Mouse (Mus musculus): ENCODE data around the gene Qk. TPM values are rescaled to one million over a fixed set of nuclear protein-coding genes. Genes with fewer than 3 reads are reported as not detected.

The Qk gene
- 23.9 and 24.2 TPM in 2 replicates for polyA plus RNA-seq (2016; fragmentation: Nextera tagmentation; extraction: Ambion mirVana)

GRCm38 (mm10) chr17:10319685-10320455, at the start of gene Qk:
Gene Qk (minus strand): TSS chr17:10319854.
- WGBS, result under 1% methylated on average over 86 of the region's 86 CpGs
- Histone ChIP-seq H3K4me1 (peaks cover 24% of the 10 kb centered on the region), H3K9me3 (replicated peaks) (no peaks in the 10 kb centered on the region), H3K36me3 (no peaks in the 10 kb centered on the region), H3K27me3 (ENCODE audit: low read depth, poor library complexity, severe bottlenecking) (no peaks in the 10 kb centered on the region), H3K4me3 (peak within 1 kb of the TSS; percentile 92), H3K27ac (peak within 1 kb of the TSS; percentile 99)
- peak; percentile 95 for DNase-seq (ENCODE audit: low spot score)

GRCm38 (mm10) chr17:10367044-10367443, 47.4 kb upstream of the Qk start:
- 83% methylated on average over 5 of the region's 5 CpGs for WGBS
- no peak for DNase-seq (ENCODE audit: low spot score)
- H3K9me3 ChIP-seq (replicated peaks), result no peaks in the 10 kb centered on the region
- no peak overlapping the region for H3K4me3 ChIP-seq
- H3K27me3 ChIP-seq (ENCODE audit: low read depth, poor library complexity, severe bottlenecking), result no peaks in the 10 kb centered on the region
- peaks cover 23% of the 10 kb centered on the region for H3K4me1 ChIP-seq
- H3K36me3 ChIP-seq, result no peaks in the 10 kb centered on the region
- no peak overlapping the region for H3K27ac ChIP-seq

- no peak for DNase-seq (ENCODE audit: low spot score)
- no peak overlapping the region for H3K27ac ChIP-seq
- 83% methylated on average over 4 of the region's 4 CpGs for WGBS
- peaks cover 19% of the 10 kb centered on the region for H3K4me1 ChIP-seq
- H3K4me3 ChIP-seq, result no peak overlapping the region
- no peaks in the 10 kb centered on the region for H3K36me3 ChIP-seq
- no peaks in the 10 kb centered on the region for H3K27me3 ChIP-seq (ENCODE audit: low read depth, poor library complexity, severe bottlenecking)
- H3K9me3 ChIP-seq (replicated peaks), result no peaks in the 10 kb centered on the region
These were observed 46.9 kb upstream of the Qk start for GRCm38 (mm10) chr17:10366577-10366976.

- 77% methylated on average over 13 of the region's 13 CpGs for WGBS
- H3K4me1 ChIP-seq, result peaks cover 13% of the 10 kb centered on the region
- no peak overlapping the region for H3K4me3 ChIP-seq
- DNase-seq (ENCODE audit: low spot score), result no peak
- H3K27ac ChIP-seq, result no peak overlapping the region
- H3K9me3 ChIP-seq (replicated peaks), result no peaks in the 10 kb centered on the region
- H3K36me3 ChIP-seq, result no peaks in the 10 kb centered on the region
- H3K27me3 ChIP-seq (ENCODE audit: low read depth, poor library complexity, severe bottlenecking), result no peaks in the 10 kb centered on the region
These were observed 46.1 kb upstream of the Qk start for GRCm38 (mm10) chr17:10365501-10366482.

GRCm38 (mm10) chr17:10363151-10363550, 43.5 kb upstream of the Qk start:
- H3K4me3 ChIP-seq, result no peak overlapping the region
- no peaks in the 10 kb centered on the region for H3K36me3 ChIP-seq
- no peaks in the 10 kb centered on the region for H3K27me3 ChIP-seq (ENCODE audit: low read depth, poor library complexity, severe bottlenecking)
- no peak overlapping the region for H3K27ac ChIP-seq
- DNase-seq (ENCODE audit: low spot score), result no peak
- no peaks in the 10 kb centered on the region for H3K9me3 ChIP-seq (replicated peaks)
- 90% methylated on average over 3 of the region's 3 CpGs for WGBS
- 0 out of 2 replicates have a peak, but pooled peaks cover 7% of the 10 kb centered on the region for H3K4me1 ChIP-seq

- H3K4me1 ChIP-seq, result peaks cover 3% of the 10 kb centered on the region
- no peaks in the 10 kb centered on the region for H3K36me3 ChIP-seq
- H3K27ac ChIP-seq, result no peak overlapping the region
- no peaks in the 10 kb centered on the region for H3K27me3 ChIP-seq (ENCODE audit: low read depth, poor library complexity, severe bottlenecking)
- DNase-seq (ENCODE audit: low spot score), result no peak
- H3K4me3 ChIP-seq, result no peak overlapping the region
- WGBS, result 92% methylated on average over 7 of the region's 7 CpGs
- H3K9me3 ChIP-seq (replicated peaks), result no peaks in the 10 kb centered on the region
These were observed 42.2 kb upstream of the Qk start for GRCm38 (mm10) chr17:10361882-10362291.

- no peaks in the 10 kb centered on the region for H3K9me3 ChIP-seq (replicated peaks)
- no peaks in the 10 kb centered on the region for H3K36me3 ChIP-seq
- peaks cover 14% of the 10 kb centered on the region for H3K4me1 ChIP-seq
- H3K4me3 ChIP-seq, result no peak overlapping the region
- H3K27me3 ChIP-seq (ENCODE audit: low read depth, poor library complexity, severe bottlenecking), result no peaks in the 10 kb centered on the region
- no peak overlapping the region for H3K27ac ChIP-seq
- DNase-seq (ENCODE audit: low spot score), result no peak
- 85% methylated on average over 4 of the region's 4 CpGs for WGBS
These were observed 41.1 kb upstream of the Qk start for GRCm38 (mm10) chr17:10360738-10361137.

GRCm38 (mm10) chr17:10359466-10359865, 39.8 kb upstream of the Qk start:
- WGBS, result 55% methylated on average over 14 of the region's 14 CpGs
- DNase-seq (ENCODE audit: low spot score), result no peak

GRCm38 (mm10) chr17:10357348-10357747, 37.7 kb upstream of the Qk start:
- Histone ChIP-seq H3K27ac (no peak overlapping the region), H3K4me3 (no peak overlapping the region), H3K36me3 (no peaks in the 10 kb centered on the region), H3K9me3 (replicated peaks) (no peaks in the 10 kb centered on the region), H3K4me1 (peaks cover 23% of the 10 kb centered on the region), H3K27me3 (ENCODE audit: low read depth, poor library complexity, severe bottlenecking) (no peaks in the 10 kb centered on the region)
- DNase-seq (ENCODE audit: low spot score), result no peak
- WGBS, result 95% methylated on average over 12 of the region's 12 CpGs

More at GRCm38 (mm10) chr17:10359466-10359865, 39.8 kb upstream of the Qk start:
- no peak overlapping the region for H3K4me3 ChIP-seq
- H3K27ac ChIP-seq, result no peak overlapping the region
- no peaks in the 10 kb centered on the region for H3K36me3 ChIP-seq
- no peaks in the 10 kb centered on the region for H3K9me3 ChIP-seq (replicated peaks)
- peaks cover 23% of the 10 kb centered on the region for H3K4me1 ChIP-seq
- no peaks in the 10 kb centered on the region for H3K27me3 ChIP-seq (ENCODE audit: low read depth, poor library complexity, severe bottlenecking)

GRCm38 (mm10) chr17:10356294-10356693, 36.6 kb upstream of the Qk start:
- H3K27ac ChIP-seq, result peak overlapping the region; percentile 53; the same call in 1 of the 2 replicates
- peaks cover 23% of the 10 kb centered on the region for H3K4me1 ChIP-seq
- H3K9me3 ChIP-seq (replicated peaks), result no peaks in the 10 kb centered on the region
- no peak for DNase-seq (ENCODE audit: low spot score)
- H3K36me3 ChIP-seq, result no peaks in the 10 kb centered on the region
- WGBS, result 56% methylated on average over 6 of the region's 6 CpGs
- H3K4me3 ChIP-seq, result no peak overlapping the region
- no peaks in the 10 kb centered on the region for H3K27me3 ChIP-seq (ENCODE audit: low read depth, poor library complexity, severe bottlenecking)

GRCm38 (mm10) chr17:10355746-10356145, 36.1 kb upstream of the Qk start:
- H3K27ac ChIP-seq, result peak overlapping the region; percentile 53; the same call in 1 of the 2 replicates
- DNase-seq (ENCODE audit: low spot score), result peak; percentile 49
- H3K9me3 ChIP-seq (replicated peaks), result no peaks in the 10 kb centered on the region
- H3K4me3 ChIP-seq, result no peak overlapping the region
- 6% methylated on average over 8 of the region's 8 CpGs for WGBS
- H3K36me3 ChIP-seq, result no peaks in the 10 kb centered on the region
- no peaks in the 10 kb centered on the region for H3K27me3 ChIP-seq (ENCODE audit: low read depth, poor library complexity, severe bottlenecking)
- H3K4me1 ChIP-seq, result peaks cover 23% of the 10 kb centered on the region

GRCm38 (mm10) chr17:10338286-10338685, 18.6 kb upstream of the Qk start:
- no peaks in the 10 kb centered on the region for H3K36me3 ChIP-seq
- H3K27me3 ChIP-seq (ENCODE audit: low read depth, poor library complexity, severe bottlenecking), result no peaks in the 10 kb centered on the region
- peaks cover 48% of the 10 kb centered on the region for H3K4me1 ChIP-seq
- no peak overlapping the region for H3K4me3 ChIP-seq
- no peaks in the 10 kb centered on the region for H3K9me3 ChIP-seq (replicated peaks)
- peak overlapping the region; percentile 56; the same call in 1 of the 2 replicates for H3K27ac ChIP-seq
- peak; percentile 30 for DNase-seq (ENCODE audit: low spot score)
- WGBS, result 70% methylated on average over 10 of the region's 10 CpGs

GRCm38 (mm10) chr17:10336558-10336957, 16.9 kb upstream of the Qk start:
- DNase-seq (ENCODE audit: low spot score), result peak; percentile 29
- H3K27me3 ChIP-seq (ENCODE audit: low read depth, poor library complexity, severe bottlenecking), result no peaks in the 10 kb centered on the region
- no peak overlapping the region for H3K4me3 ChIP-seq
- no peaks in the 10 kb centered on the region for H3K36me3 ChIP-seq
- H3K27ac ChIP-seq, result peak overlapping the region; percentile 57; the same call in 1 of the 2 replicates
- no peaks in the 10 kb centered on the region for H3K9me3 ChIP-seq (replicated peaks)
- WGBS, result 89% methylated on average over 12 of the region's 12 CpGs
- peaks cover 43% of the 10 kb centered on the region for H3K4me1 ChIP-seq
